Mouse (Mus musculus) erythroblast, embryonic 14.5 days (primary cell): ENCODE measurements around the gene Erc2.

Experiments used
- GATA1 ChIP-seq: IDR thresholded peaks from 2 replicates; pipeline ENCODE4 v1.6.1; 2012; ENCODE audit warnings: low read length, inconsistent platforms, mixed read lengths
- TAL1 ChIP-seq: IDR thresholded peaks from 3 replicates; pipeline ENCODE4 v1.6.1; 2012; ENCODE audit warnings: low read length, inconsistent platforms, mixed read lengths

DNA sequence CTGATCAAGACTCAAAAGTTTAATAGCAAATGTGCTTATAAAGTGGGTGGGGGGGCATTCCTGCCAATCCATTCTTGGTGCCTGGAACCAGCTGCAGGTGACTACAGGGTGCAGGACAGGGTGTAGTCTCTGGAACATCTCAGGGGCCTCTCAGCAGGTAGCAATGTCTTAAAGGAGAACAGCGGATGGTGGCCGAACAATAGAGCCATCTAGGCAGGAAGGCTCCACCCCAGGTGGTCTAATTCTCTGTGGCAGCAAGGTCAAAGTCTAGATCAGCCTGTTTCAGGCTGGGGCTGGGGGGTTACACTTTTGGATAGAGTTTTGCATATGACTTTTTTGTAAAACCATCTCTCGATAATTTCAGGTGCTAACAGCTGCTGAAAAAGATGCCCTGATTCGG is 51.9 kb downstream of the Erc2 start:
- TF ChIP-seq GATA1 (no peak), TAL1 (no peak)
